Mouse (Mus musculus): ENCODE results near the gene Zbtb20. TPM values are rescaled to one million over a fixed set of nuclear protein-coding genes. Genes with fewer than 3 reads are reported as not detected.

Gene Zbtb20
- polyA plus RNA-seq, 1 experiment from 2014 or later = 47.6 TPM

- no peaks in the 10 kb centered on the region for H3K27me3 ChIP-seq
- peak overlapping the region; percentile 53 for H3K4me2 ChIP-seq
- peaks cover 26% of the 10 kb centered on the region for H3K4me1 ChIP-seq (replicated peaks)
- H3K9me3 ChIP-seq (replicated peaks) = no peaks in the 10 kb centered on the region
- H3K27ac ChIP-seq = peak overlapping the region; percentile 89
- 60% methylated on average over 6 of the region's 6 CpGs for WGBS
- H3K36me3 ChIP-seq = no peaks in the 10 kb centered on the region
- H3K9ac ChIP-seq = peak overlapping the region; percentile 35
- H3K4me3 ChIP-seq = peak overlapping the region; percentile 36
- 0 out of 2 replicates have a peak, but pooled peaks have one; percentile 15 for ATAC-seq (replicated peaks; ENCODE audit: insufficient number of reproducible peaks, insufficient read depth, low FRiP score, low read depth)
These were observed 488.8 kb downstream of the Zbtb20 start for GRCm38 (mm10) chr16:43364516-43364910.

- H3K9ac ChIP-seq = no peak overlapping the region
- H3K27me3 ChIP-seq = no peaks in the 10 kb centered on the region
- no peaks in the 10 kb centered on the region for H3K36me3 ChIP-seq
- no peak overlapping the region for H3K4me3 ChIP-seq
- peaks cover 28% of the 10 kb centered on the region for H3K4me1 ChIP-seq (replicated peaks)
- ATAC-seq (replicated peaks; ENCODE audit: insufficient number of reproducible peaks, insufficient read depth, low FRiP score, low read depth) = no peak
- 84% methylated on average over 3 of the region's 3 CpGs for WGBS
- H3K27ac ChIP-seq = peak overlapping the region; percentile 89; the same call in 1 of the 2 replicates
- no peaks in the 10 kb centered on the region for H3K9me3 ChIP-seq (replicated peaks)
- H3K4me2 ChIP-seq = peak overlapping the region; percentile 53; the same call in 1 of the 2 replicates
These were observed 489.6 kb downstream of the Zbtb20 start for GRCm38 (mm10) chr16:43365277-43365676.

GRCm38 (mm10) chr16:43370496-43371020 lies 494.9 kb downstream of the Zbtb20 start:
- 58% methylated on average over 3 of the region's 3 CpGs for WGBS
- Histone ChIP-seq H3K9ac (no peak overlapping the region), H3K4me2 (no peak overlapping the region), H3K36me3 (no peaks in the 10 kb centered on the region), H3K9me3 (replicated peaks) (no peaks in the 10 kb centered on the region), H3K4me3 (no peak overlapping the region), H3K27me3 (no peaks in the 10 kb centered on the region), H3K4me1 (replicated peaks) (peaks cover 15% of the 10 kb centered on the region), H3K27ac (no peak overlapping the region)
- ATAC-seq (replicated peaks; ENCODE audit: insufficient number of reproducible peaks, insufficient read depth, low FRiP score, low read depth) = no peak

- Histone ChIP-seq H3K27ac (no peak overlapping the region), H3K27me3 (no peaks in the 10 kb centered on the region), H3K36me3 (no peaks in the 10 kb centered on the region), H3K9me3 (replicated peaks) (no peaks in the 10 kb centered on the region), H3K4me2 (no peak overlapping the region), H3K4me3 (no peak overlapping the region), H3K4me1 (replicated peaks) (peaks cover 7% of the 10 kb centered on the region), H3K9ac (no peak overlapping the region)
- no peak for ATAC-seq (replicated peaks; ENCODE audit: insufficient number of reproducible peaks, insufficient read depth, low FRiP score, low read depth)
- 70% methylated on average over 6 of the region's 6 CpGs for WGBS
These were observed 501.1 kb downstream of the Zbtb20 start for GRCm38 (mm10) chr16:43376782-43377181.

GRCm38 (mm10) chr16:43379351-43380325 lies 504.0 kb downstream of the Zbtb20 start:
- no peak overlapping the region for H3K9ac ChIP-seq
- H3K27ac ChIP-seq = no peak overlapping the region
- 73% methylated on average over 7 of the region's 7 CpGs for WGBS
- no peaks in the 10 kb centered on the region for H3K36me3 ChIP-seq
- no peak overlapping the region for H3K4me2 ChIP-seq
- H3K27me3 ChIP-seq = no peaks in the 10 kb centered on the region
- no peak overlapping the region for H3K4me3 ChIP-seq
- no peak for ATAC-seq (replicated peaks; ENCODE audit: insufficient number of reproducible peaks, insufficient read depth, low FRiP score, low read depth)
- H3K9me3 ChIP-seq (replicated peaks) = no peaks in the 10 kb centered on the region
- H3K4me1 ChIP-seq (replicated peaks) = peaks cover 7% of the 10 kb centered on the region

- Histone ChIP-seq H3K27me3 (no peaks in the 10 kb centered on the region), H3K9me3 (replicated peaks) (no peaks in the 10 kb centered on the region), H3K4me2 (no peak overlapping the region), H3K4me3 (no peak overlapping the region), H3K27ac (no peak overlapping the region), H3K9ac (no peak overlapping the region), H3K4me1 (replicated peaks) (peaks cover 14% of the 10 kb centered on the region), H3K36me3 (no peaks in the 10 kb centered on the region)
- ATAC-seq (replicated peaks; ENCODE audit: insufficient number of reproducible peaks, insufficient read depth, low FRiP score, low read depth) = no peak
- WGBS = 73% methylated on average over 2 of the region's 2 CpGs
These were observed 505.5 kb downstream of the Zbtb20 start for GRCm38 (mm10) chr16:43381183-43381582.

- H3K9ac ChIP-seq = no peak overlapping the region
- no peaks in the 10 kb centered on the region for H3K9me3 ChIP-seq (replicated peaks)
- H3K4me2 ChIP-seq = no peak overlapping the region
- peaks cover 18% of the 10 kb centered on the region for H3K4me1 ChIP-seq (replicated peaks)
- H3K36me3 ChIP-seq = no peaks in the 10 kb centered on the region
- no peaks in the 10 kb centered on the region for H3K27me3 ChIP-seq
- 55% methylated on average over 7 of the region's 7 CpGs for WGBS
- ATAC-seq (replicated peaks; ENCODE audit: insufficient number of reproducible peaks, insufficient read depth, low FRiP score, low read depth) = no peak
- peak overlapping the region; percentile 20; the same call in 1 of the 2 replicates for H3K27ac ChIP-seq
- H3K4me3 ChIP-seq = no peak overlapping the region
These were observed 507.6 kb downstream of the Zbtb20 start for GRCm38 (mm10) chr16:43383149-43383740.

- peaks cover 15% of the 10 kb centered on the region for H3K4me1 ChIP-seq (replicated peaks)
- no peaks in the 10 kb centered on the region for H3K9me3 ChIP-seq (replicated peaks)
- WGBS = 77% methylated on average over 4 of the region's 4 CpGs
- H3K4me3 ChIP-seq = no peak overlapping the region
- H3K27me3 ChIP-seq = no peaks in the 10 kb centered on the region
- no peak for ATAC-seq (replicated peaks; ENCODE audit: insufficient number of reproducible peaks, insufficient read depth, low FRiP score, low read depth)
- H3K27ac ChIP-seq = no peak overlapping the region
- H3K36me3 ChIP-seq = no peaks in the 10 kb centered on the region
- no peak overlapping the region for H3K9ac ChIP-seq
- no peak overlapping the region for H3K4me2 ChIP-seq
These were observed 509.4 kb downstream of the Zbtb20 start for GRCm38 (mm10) chr16:43384953-43385619.

- 62% methylated on average over 5 of the region's 5 CpGs for WGBS
These were observed 510.0 kb downstream of the Zbtb20 start for GRCm38 (mm10) chr16:43385620-43386210.

GRCm38 (mm10) chr16:43386426-43386825 lies 510.7 kb downstream of the Zbtb20 start:
- WGBS = 40% methylated on average over 5 of the region's 5 CpGs
- Histone ChIP-seq H3K4me1 (replicated peaks) (peaks cover 15% of the 10 kb centered on the region), H3K4me3 (no peak overlapping the region), H3K4me2 (no peak overlapping the region), H3K9ac (no peak overlapping the region), H3K9me3 (replicated peaks) (no peaks in the 10 kb centered on the region), H3K27me3 (no peaks in the 10 kb centered on the region), H3K27ac (no peak overlapping the region), H3K36me3 (no peaks in the 10 kb centered on the region)
- ATAC-seq (replicated peaks; ENCODE audit: insufficient number of reproducible peaks, insufficient read depth, low FRiP score, low read depth) = no peak

More at GRCm38 (mm10) chr16:43385620-43386210, 510.0 kb downstream of the Zbtb20 start:
- H3K4me1 ChIP-seq (replicated peaks) = peaks cover 15% of the 10 kb centered on the region
- no peak for ATAC-seq (replicated peaks; ENCODE audit: insufficient number of reproducible peaks, insufficient read depth, low FRiP score, low read depth)
- H3K27me3 ChIP-seq = no peaks in the 10 kb centered on the region
- no peak overlapping the region for H3K27ac ChIP-seq
- H3K9ac ChIP-seq = no peak overlapping the region
- no peak overlapping the region for H3K4me3 ChIP-seq
- H3K36me3 ChIP-seq = no peaks in the 10 kb centered on the region
- no peak overlapping the region for H3K4me2 ChIP-seq
- no peaks in the 10 kb centered on the region for H3K9me3 ChIP-seq (replicated peaks)

GRCm38 (mm10) chr16:43388389-43388788 lies 512.7 kb downstream of the Zbtb20 start:
- Histone ChIP-seq H3K9ac (no peak overlapping the region), H3K27me3 (no peaks in the 10 kb centered on the region), H3K4me2 (no peak overlapping the region), H3K4me1 (replicated peaks) (peaks cover 16% of the 10 kb centered on the region), H3K36me3 (no peaks in the 10 kb centered on the region), H3K4me3 (no peak overlapping the region), H3K9me3 (replicated peaks) (no peaks in the 10 kb centered on the region), H3K27ac (no peak overlapping the region)
- ATAC-seq (replicated peaks; ENCODE audit: insufficient number of reproducible peaks, insufficient read depth, low FRiP score, low read depth) = no peak
- WGBS = 84% methylated on average over 5 of the region's 5 CpGs

All from heart, embryonic 15.5 days (tissue).